In genomic region chr17:6660589-6660988, GRCm38 (mm10) we compare ENCODE assay signal across 12 mouse cellular contexts. TPM values are rescaled to one million over a fixed set of nuclear protein-coding genes. Genes with fewer than 3 reads are reported as not detected.
DNase-seq lines count a peak whose midpoint lies in the region; ATAC-seq lines count a peak whose summit lies in the region.
"Not testable (repeated sequence)": the region's sequence is repeated elsewhere in the genome, so short reads cannot be mapped to it uniquely, and the experiment has no call there.
"Had no signal": no experiment of that assay in that cellular context is flagged by ENCODE, and none has a peak within 500 bp of the region (broad histone marks: within the 10 kb centered on the region; RNA-seq: fewer than 3 reads in every experiment).

No protein-coding gene starts in this region.

- WGBS in lung, embryonic 15.5 days = 15% methylated on average over 6 of the region's 6 CpGs
- 18% methylated on average over 6 of the region's 6 CpGs for WGBS in stomach, embryonic 15.5 days

- H3K9ac ChIP-seq in lung, embryonic 15.5 days; stomach, embryonic 15.5 days: not testable (repeated sequence)

- peak; percentile 4 for DNase-seq in MN1 (ENCODE audit: low spot score)
- DNase-seq in gastrocnemius, postnatal 25 days = peak; percentile 4
- peak; percentile 41 for DNase-seq in heart, adult 8-10 months (ENCODE audit: low spot score)
- DNase-seq in induced T-regulatory cell, adult 2 months (ENCODE audit: low read depth) = peak; percentile 16
- DNase-seq in lung, postnatal 36 days = peak; percentile 54
- DNase-seq in thymus, postnatal 4 days = peak; percentile 37

- H3K4me2 ChIP-seq in lung, embryonic 15.5 days; stomach, embryonic 15.5 days: not testable (repeated sequence)

- H3K36me3 ChIP-seq in lung, embryonic 15.5 days; stomach, embryonic 15.5 days: not testable (repeated sequence)

- not testable (repeated sequence) for H3K4me1 ChIP-seq in lung, embryonic 15.5 days; stomach, embryonic 15.5 days

- H3K27me3 ChIP-seq in lung, embryonic 15.5 days; stomach, embryonic 15.5 days (replicated peaks): not testable (repeated sequence)

- H3K9me3 ChIP-seq in lung, embryonic 15.5 days; stomach, embryonic 15.5 days: not testable (repeated sequence)

- not testable (repeated sequence) for H3K4me3 ChIP-seq in lung, embryonic 15.5 days; stomach, embryonic 15.5 days (replicated peaks)

- peak; percentile 3; the same call in 1 of the 2 replicates for ATAC-seq in lung, embryonic 15.5 days (ENCODE audit: borderline replicate concordance, extremely low read depth, low FRiP score, low TSS enrichment)
- ATAC-seq in stomach, embryonic 15.5 days (ENCODE audit: insufficient read depth, low FRiP score, low read depth) = not testable (repeated sequence)

- peak overlapping the region; percentile 61 for H3K27ac ChIP-seq in lung, embryonic 15.5 days
- H3K27ac ChIP-seq in stomach, embryonic 15.5 days = peak overlapping the region; percentile 48; the same call in 1 of the 2 replicates

RNA-seq across cellular contexts. Expression of gene Sytl3, which starts 1.7 kb away (rescaled TPM):
- total RNA-seq in gastrocnemius, postnatal 25 days (2021) = under 1 TPM in 1 of 2 experiments, not detected in 1; 0.36 TPM
- total RNA-seq in heart, adult 8-10 months (2022) = under 1 TPM in 3 of 4 experiments, not detected in 1; 0.25 to 0.56 (median 0.34) TPM
- 0.44 and 1.1 TPM in 2 replicates for polyA plus RNA-seq in lung, embryonic 15.5 days (2015; fragmentation: Nextera tagmentation; extraction: Ambion mirVana)
- polyA plus RNA-seq in stomach, embryonic 15.5 days (2015; fragmentation: Nextera tagmentation; extraction: Ambion mirVana) = 0.79 and 1.1 TPM in 2 replicates
- polyA plus RNA-seq: adrenal gland, adult 2 months; embryonic facial prominence, embryonic 11.5 days; erythroblast, embryonic 14.5 days; heart, embryonic 12.5 days had no signal

RNA-seq across cellular contexts. Expression of gene Dynlt1f, which starts 4.9 kb away (rescaled TPM):
- 10 to 100 TPM; 49.0 to 51.0 TPM for total RNA-seq in gastrocnemius, postnatal 25 days (2021)
- 10 to 100 TPM; 37.9 to 41.6 (median 39.9) TPM for total RNA-seq in heart, adult 8-10 months (2022)
- 261 and 273 TPM in 2 replicates for polyA plus RNA-seq in lung, embryonic 15.5 days (2015; fragmentation: Nextera tagmentation; extraction: Ambion mirVana)
- 226 and 249 TPM in 2 replicates for polyA plus RNA-seq in stomach, embryonic 15.5 days (2015; fragmentation: Nextera tagmentation; extraction: Ambion mirVana)

RNA-seq across cellular contexts. Expression of gene Dynlt1c, which starts 59.1 kb away (rescaled TPM):
- total RNA-seq in gastrocnemius, postnatal 25 days (2021) = 1 to 10 TPM; 2.0 to 2.8 TPM
- 1 to 10 TPM; 1.8 to 3.9 (median 2.7) TPM for total RNA-seq in heart, adult 8-10 months (2022)
- polyA plus RNA-seq in lung, embryonic 15.5 days (2015; fragmentation: Nextera tagmentation; extraction: Ambion mirVana) = 34.2 and 36.9 TPM in 2 replicates
- 42.7 and 44.3 TPM in 2 replicates for polyA plus RNA-seq in stomach, embryonic 15.5 days (2015; fragmentation: Nextera tagmentation; extraction: Ambion mirVana)

Comparison
In these comparisons a context has a peak if more than half of its experiments do, and no peak if none do; other contexts are left out.
1. DNase-seq: peak in every context shown above with its lines; median percentile 54 in lung, postnatal 36 days; 41 in heart, adult 8-10 months; 37 in thymus, postnatal 4 days; 16 in induced T-regulatory cell, adult 2 months; 4 in MN1; 4 in gastrocnemius, postnatal 25 days.